Mouse (Mus musculus) ES-E14 (cell line): ENCODE measurements at regions not wholly inside any gene's neighbourhood (a gene's known extent, or its start where the extent isn't known, plus 50 kb on each side); places are given as distances from the start of the nearest gene placed in this dataset.

Source experiments
- DNase-seq: peaks from one replicate; pipeline ENCODE4 v3.0.0-alpha.2; 2013; ENCODE audit warnings: low read depth, low spot score
- H3K27ac ChIP-seq: 2 replicates; pipeline ENCODE4 v1.5.1; 2012; ENCODE audit warnings: low read depth, mild to moderate bottlenecking, low read length, moderate library complexity, mixed read lengths; ENCODE audit not compliant: poor library complexity, insufficient read depth, severe bottlenecking
- H3K36me3 ChIP-seq: 2 replicates; pipeline ENCODE4 v1.6.1; 2012; ENCODE audit warnings: mild to moderate bottlenecking, low read length, moderate library complexity, mixed read lengths; ENCODE audit not compliant: control insufficient read depth, poor library complexity, insufficient read depth, severe bottlenecking
- H3K4me1 ChIP-seq, 2 experiments: fragments of 150-350 bp in 1 of 2; sonication (generic) in 1 of 2; 2 replicates each; pipeline ENCODE4 v1.6.1; 2012; ENCODE audit warnings: low read length in 2 of 2, mild to moderate bottlenecking in 1 of 2, mixed read lengths in 1 of 2; ENCODE audit not compliant: control insufficient read depth in 2 of 2, insufficient read depth in 2 of 2, poor library complexity in 1 of 2
- H3K4me3 ChIP-seq, 2 experiments: fragments of 150-350 bp in 1 of 2; sonication (generic) in 1 of 2; 2 replicates each; pipeline ENCODE4 v1.5.1; 2012; ENCODE audit warnings: low read length in 2 of 2, low read depth in 1 of 2, mild to moderate bottlenecking in 1 of 2, mixed read lengths in 1 of 2; ENCODE audit not compliant: insufficient read depth in 1 of 2, poor library complexity in 1 of 2, severe bottlenecking in 1 of 2
- H3K9ac ChIP-seq: 2 replicates; pipeline ENCODE4 v1.6.1; 2012; ENCODE audit warnings: low read depth, mild to moderate bottlenecking, low read length, mixed read lengths; ENCODE audit not compliant: poor library complexity, insufficient read depth, severe bottlenecking
- H3K9me3 ChIP-seq: fragments of 150-350 bp; sonication (generic); 2 replicates; pipeline ENCODE4 v1.6.1; 2012; ENCODE audit warnings: low read depth, mild to moderate bottlenecking, low read length; ENCODE audit not compliant: control insufficient read depth, insufficient read depth
- CHD2 ChIP-seq: IDR thresholded peaks from 2 replicates; pipeline ENCODE4 v1.6.1; 2014; ENCODE audit warnings: mild to moderate bottlenecking, low read depth, low read length, inconsistent platforms
- HCFC1 ChIP-seq: IDR thresholded peaks from 2 replicates; pipeline ENCODE4 v1.6.1; 2012; ENCODE audit warnings: low read length, inconsistent platforms, borderline replicate concordance; ENCODE audit not compliant: insufficient read depth
- MAFK ChIP-seq: IDR thresholded peaks from 2 replicates; pipeline ENCODE4 v1.6.1; 2014; ENCODE audit warnings: mild to moderate bottlenecking, low read depth, low read length, inconsistent platforms; ENCODE audit not compliant: insufficient read depth
- ZC3H11A ChIP-seq: IDR thresholded peaks from 2 replicates; pipeline ENCODE4 v1.6.1; 2012; ENCODE audit warnings: low read depth, mild to moderate bottlenecking, inconsistent platforms, low read length, borderline replicate concordance
- ZNF384 ChIP-seq: IDR thresholded peaks from 2 replicates; pipeline ENCODE4 v1.6.1; 2012; ENCODE audit warnings: low read depth, low read length, inconsistent platforms
- in situ Hi-C, 2 experiments: fragments of 600-800 bp; cut with MboI; formaldehyde crosslinking; loops; one replicate each; pipeline ENCODE4 v1.15.1; 2025; ENCODE audit warnings: low sequenced_read_pairs in 2 of 2, inconsistent platforms in 1 of 2; ENCODE audit not compliant: unreplicated experiment in 2 of 2

DNA sequence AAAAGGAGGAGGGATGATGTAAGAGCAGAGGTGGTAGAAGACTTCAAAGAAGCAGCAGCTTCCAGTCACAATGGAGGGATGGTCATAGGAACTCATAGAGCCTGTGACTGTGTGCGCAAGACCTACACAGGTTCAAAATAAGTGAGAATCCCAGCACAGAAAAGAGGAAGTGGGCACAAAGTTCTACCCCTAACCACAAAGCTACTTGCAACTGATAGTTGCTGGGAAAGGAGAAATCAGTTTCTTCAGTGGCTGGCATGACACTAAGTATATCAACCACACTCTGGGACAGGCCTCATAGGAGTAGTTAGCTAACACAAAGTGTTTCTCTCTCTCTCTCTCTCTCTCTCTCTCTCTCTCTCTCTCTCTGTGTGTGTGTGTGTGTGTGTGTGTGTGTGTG, 193.8 kb downstream of the Actr3 start:
- no peaks in the 10 kb centered on the region for H3K9me3 ChIP-seq
- no peak overlapping the region for H3K27ac ChIP-seq
- TF ChIP-seq MAFK = no peak
- TF ChIP-seq ZNF384 = no peak
- no peak for TF ChIP-seq CHD2
- no peak for TF ChIP-seq ZC3H11A
- no peak for TF ChIP-seq HCFC1
- no peak overlapping the region for H3K4me3 ChIP-seq
- DNase-seq = no peak
- H3K4me1 ChIP-seq = no peaks in the 10 kb centered on the region
- no peak overlapping the region for H3K9ac ChIP-seq
- in situ Hi-C loops = no loop called here
- H3K36me3 ChIP-seq = no peaks in the 10 kb centered on the region

DNA sequence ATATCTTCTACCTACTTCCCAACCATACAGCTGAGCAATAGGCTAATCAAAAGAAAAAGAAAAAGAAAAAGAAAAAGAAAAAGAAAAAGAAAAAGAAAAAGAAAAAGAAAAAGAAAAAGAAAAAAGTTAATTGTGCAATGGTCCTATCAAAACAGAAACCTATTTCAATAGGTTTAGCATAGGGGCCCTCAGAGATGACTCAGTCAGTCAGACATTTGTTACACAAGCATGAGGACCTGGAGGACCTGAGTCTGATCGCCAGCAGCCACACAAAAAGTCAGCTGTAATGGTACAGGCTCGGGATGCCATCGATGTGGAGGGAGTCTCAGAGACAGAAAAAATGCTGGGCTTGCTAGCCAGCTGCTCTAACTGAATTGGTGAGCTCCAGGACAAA, 197.9 kb downstream of the Actr3 start:
- no peak overlapping the region for H3K27ac ChIP-seq
- H3K9ac ChIP-seq = no peak overlapping the region
- DNase-seq = no peak
- no peaks in the 10 kb centered on the region for H3K9me3 ChIP-seq
- TF ChIP-seq HCFC1 = no peak
- no peak for TF ChIP-seq ZC3H11A
- TF ChIP-seq CHD2 = no peak
- TF ChIP-seq MAFK = no peak
- no peak for TF ChIP-seq ZNF384
- H3K4me3 ChIP-seq = no peak overlapping the region
- H3K36me3 ChIP-seq = no peaks in the 10 kb centered on the region
- in situ Hi-C loops = no loop called here
- no peaks in the 10 kb centered on the region for H3K4me1 ChIP-seq

DNA sequence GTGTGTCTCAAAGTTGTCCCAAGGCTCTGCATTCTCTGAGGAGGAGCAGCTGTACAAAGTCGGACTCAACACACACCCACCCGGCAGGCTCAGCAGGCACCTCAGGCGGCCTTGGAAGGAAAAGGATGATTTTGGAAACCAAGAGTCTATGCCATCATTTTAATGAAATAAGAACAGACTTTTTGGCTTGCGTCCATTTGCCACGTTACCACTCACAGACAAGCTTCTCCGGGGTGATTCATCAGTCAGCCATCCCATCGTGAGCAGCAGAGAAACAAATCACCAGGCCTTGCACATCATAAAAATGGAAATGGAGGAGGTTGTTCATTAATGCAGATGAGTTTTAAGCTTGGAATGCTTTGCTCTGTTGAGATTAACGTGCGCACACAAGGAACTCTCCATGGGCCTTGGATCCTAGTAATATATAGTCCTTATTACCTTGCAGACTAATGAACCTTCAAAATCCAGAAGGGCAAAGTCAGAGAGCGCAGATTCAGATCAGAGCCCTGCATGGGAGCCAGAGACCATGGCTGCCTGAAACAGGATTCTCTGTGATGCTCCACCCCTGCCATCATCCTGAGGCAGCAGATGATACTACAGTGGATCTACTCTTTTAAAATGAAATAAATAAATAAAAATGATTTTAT, 198.5 kb downstream of the Actr3 start:
- Histone ChIP-seq H3K9ac (no peak overlapping the region), H3K4me3 (no peak overlapping the region)
- in situ Hi-C loops = no loop called here

DNA sequence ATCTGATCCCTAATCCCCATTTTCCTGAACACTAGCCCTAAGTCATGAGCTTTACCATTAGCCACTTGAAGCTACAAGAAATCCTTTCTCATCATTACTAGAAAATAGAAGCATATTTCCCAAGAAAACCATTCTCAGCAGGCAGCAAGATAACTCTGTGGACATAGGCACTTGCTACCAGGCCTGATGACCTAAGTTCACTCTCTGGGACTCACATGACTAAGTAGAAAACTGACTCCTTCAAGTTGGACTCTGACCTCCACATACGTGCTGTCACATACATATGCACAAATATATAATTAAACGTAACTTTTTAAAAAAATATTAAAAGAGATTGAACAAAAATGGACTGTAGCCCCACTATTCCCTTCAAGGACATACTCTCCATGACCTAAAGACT, 200.8 kb downstream of the Actr3 start:
- DNase-seq = no peak
- Histone ChIP-seq H3K4me3 (no peak overlapping the region), H3K9ac (no peak overlapping the region), H3K27ac (no peak overlapping the region), H3K36me3 (no peaks in the 10 kb centered on the region), H3K4me1 (no peaks in the 10 kb centered on the region), H3K9me3 (no peaks in the 10 kb centered on the region)
- in situ Hi-C loops = no loop called here
- no peak for TF ChIP-seq HCFC1
- TF ChIP-seq ZNF384 = no peak
- TF ChIP-seq CHD2 = no peak

More for the DNA sequence above, 198.5 kb downstream of the Actr3 start:
- DNase-seq = no peak
- Histone ChIP-seq H3K36me3 (no peaks in the 10 kb centered on the region), H3K27ac (no peak overlapping the region), H3K4me1 (no peaks in the 10 kb centered on the region), H3K9me3 (no peaks in the 10 kb centered on the region)
- TF ChIP-seq CHD2 (no peak), MAFK (no peak), ZNF384 (no peak), HCFC1 (no peak), ZC3H11A (no peak)

DNA sequence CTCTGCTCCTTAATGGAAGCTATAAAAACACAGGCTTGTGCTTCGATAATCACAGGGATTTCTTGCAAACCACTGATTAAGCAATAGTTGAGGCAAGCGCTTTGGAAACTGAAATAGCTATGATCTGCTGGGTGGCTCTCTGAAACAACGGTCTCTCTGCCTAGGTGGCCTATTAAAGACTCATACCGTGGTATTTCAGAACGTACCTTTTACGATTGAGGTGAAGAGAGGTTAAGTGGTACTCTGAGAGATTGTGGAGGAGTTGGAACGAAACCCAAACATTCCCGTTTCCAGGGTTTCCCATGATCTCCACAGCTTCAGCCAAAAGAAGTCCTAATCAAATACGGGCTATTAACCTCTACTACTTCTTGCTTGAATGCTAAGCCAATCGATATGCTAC, 212.2 kb downstream of the Actr3 start:
- Histone ChIP-seq H3K4me3 (no peak overlapping the region), H3K4me1 (no peaks in the 10 kb centered on the region), H3K9me3 (no peaks in the 10 kb centered on the region), H3K27ac (no peak overlapping the region), H3K9ac (no peak overlapping the region), H3K36me3 (no peaks in the 10 kb centered on the region)
- no peak for DNase-seq
- in situ Hi-C loops = no loop called here
- TF ChIP-seq MAFK = no peak
- no peak for TF ChIP-seq ZNF384
- TF ChIP-seq HCFC1 = no peak
- no peak for TF ChIP-seq CHD2
- no peak for TF ChIP-seq ZC3H11A
